Mouse (Mus musculus): ENCODE measurements around the gene Map1s. TPM values are rescaled to one million over a fixed set of nuclear protein-coding genes. Genes with fewer than 3 reads are reported as not detected.

Map1s gene
- polyA plus RNA-seq (2014; fragmentation: Nextera tagmentation; extraction: Ambion mirVana): 46.5 and 54.0 TPM in 2 replicates

- H3K36me3 ChIP-seq (ENCODE audit: control insufficient read depth, insufficient read depth, low read length): peaks cover 4% of the 10 kb centered on the region
- H3K27me3 ChIP-seq (ENCODE audit: control insufficient read depth, insufficient read depth, low read length): no peaks in the 10 kb centered on the region
- DNase-seq (peak; percentile 97), ATAC-seq (ENCODE audit: low FRiP score, low TSS enrichment) (peak; percentile 95)
- no peaks in the 10 kb centered on the region for H3K9me3 ChIP-seq (ENCODE audit: control insufficient read depth, low read length)
- WGBS: under 1% methylated on average over 86 of the region's 86 CpGs
- H3K4me3 ChIP-seq (replicated peaks; ENCODE audit: low read depth, low read length): peak within 1 kb of the TSS; percentile 85
- peaks cover 8% of the 10 kb centered on the region for H3K4me1 ChIP-seq (ENCODE audit: control insufficient read depth, insufficient read depth, low read length)
- peak within 1 kb of the TSS; percentile 92 for H3K4me2 ChIP-seq (ENCODE audit: low read length)
- peak within 1 kb of the TSS; percentile 91 for H3K27ac ChIP-seq (replicated peaks; ENCODE audit: low read depth, low read length)
- peak within 1 kb of the TSS; percentile 89 for H3K9ac ChIP-seq (replicated peaks; ENCODE audit: low read length)
These were observed at the start of gene Map1s for GRCm38 (mm10) chr8:70905831-70906736. Gene Map1s (plus strand): TSS chr8:70905932.

- WGBS: 72% methylated on average over 5 of the region's 5 CpGs
- ATAC-seq (ENCODE audit: low FRiP score, low TSS enrichment): no peak
- H3K9ac ChIP-seq (replicated peaks; ENCODE audit: low read length): no peak overlapping the region
- no peaks in the 10 kb centered on the region for H3K27me3 ChIP-seq (ENCODE audit: control insufficient read depth, insufficient read depth, low read length)
- DNase-seq: no peak
- no peak overlapping the region for H3K27ac ChIP-seq (replicated peaks; ENCODE audit: low read depth, low read length)
- peaks cover 9% of the 10 kb centered on the region; the same call in 1 of the 2 replicates for H3K36me3 ChIP-seq (ENCODE audit: control insufficient read depth, insufficient read depth, low read length)
- H3K9me3 ChIP-seq (ENCODE audit: control insufficient read depth, low read length): no peaks in the 10 kb centered on the region
- H3K4me2 ChIP-seq (ENCODE audit: low read length): peak overlapping the region; percentile 79
- peaks cover 23% of the 10 kb centered on the region for H3K4me1 ChIP-seq (ENCODE audit: control insufficient read depth, insufficient read depth, low read length)
- H3K4me3 ChIP-seq (replicated peaks; ENCODE audit: low read depth, low read length): no peak overlapping the region
These were observed 49.7 kb upstream of the Map1s start for GRCm38 (mm10) chr8:70856028-70856427.

- no peak overlapping the region for H3K27ac ChIP-seq (replicated peaks; ENCODE audit: low read depth, low read length)
- 8% methylated on average over 33 of the region's 33 CpGs for WGBS
- peak; percentile 79 for ATAC-seq (ENCODE audit: low FRiP score, low TSS enrichment)
- H3K9ac ChIP-seq (replicated peaks; ENCODE audit: low read length): peak overlapping the region; percentile 59
- peak overlapping the region; percentile 43 for H3K4me3 ChIP-seq (replicated peaks; ENCODE audit: low read depth, low read length)
- H3K9me3 ChIP-seq (ENCODE audit: control insufficient read depth, low read length): no peaks in the 10 kb centered on the region
- peaks cover 9% of the 10 kb centered on the region; the same call in 1 of the 2 replicates for H3K36me3 ChIP-seq (ENCODE audit: control insufficient read depth, insufficient read depth, low read length)
- H3K4me1 ChIP-seq (ENCODE audit: control insufficient read depth, insufficient read depth, low read length): peaks cover 25% of the 10 kb centered on the region
- peak overlapping the region; percentile 79 for H3K4me2 ChIP-seq (ENCODE audit: low read length)
- H3K27me3 ChIP-seq (ENCODE audit: control insufficient read depth, insufficient read depth, low read length): no peaks in the 10 kb centered on the region
- DNase-seq: peak; percentile 83
These were observed 49.1 kb upstream of the Map1s start for GRCm38 (mm10) chr8:70856541-70857197.

GRCm38 (mm10) chr8:70857516-70857915 is 48.2 kb upstream of the Map1s start:
- peak; percentile 65 for DNase-seq
- Histone ChIP-seq H3K27me3 (ENCODE audit: control insufficient read depth, insufficient read depth, low read length) (no peaks in the 10 kb centered on the region), H3K4me3 (replicated peaks; ENCODE audit: low read depth, low read length) (no peak overlapping the region), H3K9me3 (ENCODE audit: control insufficient read depth, low read length) (no peaks in the 10 kb centered on the region), H3K27ac (replicated peaks; ENCODE audit: low read depth, low read length) (peak overlapping the region; percentile 55; the same call in 1 of the 2 replicates), H3K4me1 (ENCODE audit: control insufficient read depth, insufficient read depth, low read length) (peaks cover 33% of the 10 kb centered on the region), H3K9ac (replicated peaks; ENCODE audit: low read length) (0 out of 2 replicates have a peak overlapping the region, but pooled peaks have one; percentile 23), H3K36me3 (ENCODE audit: control insufficient read depth, insufficient read depth, low read length) (peaks cover 9% of the 10 kb centered on the region; the same call in 1 of the 2 replicates), H3K4me2 (ENCODE audit: low read length) (no peak overlapping the region)
- ATAC-seq (ENCODE audit: low FRiP score, low TSS enrichment): 0 out of 2 replicates have a peak, but pooled peaks have one; percentile 19
- 7% methylated on average over 4 of the region's 4 CpGs for WGBS

- H3K36me3 ChIP-seq (ENCODE audit: control insufficient read depth, insufficient read depth, low read length): peaks cover 5% of the 10 kb centered on the region; the same call in 1 of the 2 replicates
- DNase-seq: peak; percentile 71
- WGBS: under 1% methylated on average over 55 of the region's 55 CpGs
- H3K9ac ChIP-seq (replicated peaks; ENCODE audit: low read length): peak within 1 kb of the TSS; percentile 85
- H3K4me1 ChIP-seq (ENCODE audit: control insufficient read depth, insufficient read depth, low read length): peaks cover 39% of the 10 kb centered on the region
- peak within 1 kb of the TSS; percentile 98 for H3K27ac ChIP-seq (replicated peaks; ENCODE audit: low read depth, low read length)
- no peaks in the 10 kb centered on the region for H3K27me3 ChIP-seq (ENCODE audit: control insufficient read depth, insufficient read depth, low read length)
- no peaks in the 10 kb centered on the region for H3K9me3 ChIP-seq (ENCODE audit: control insufficient read depth, low read length)
- peak within 1 kb of the TSS; percentile 64 for H3K4me3 ChIP-seq (replicated peaks; ENCODE audit: low read depth, low read length)
- 0 out of 2 replicates have a peak, but pooled peaks have one; percentile 0 for ATAC-seq (ENCODE audit: low FRiP score, low TSS enrichment)
- peak within 1 kb of the TSS; percentile 98 for H3K4me2 ChIP-seq (ENCODE audit: low read length)
These were observed 42.7 kb upstream of the Map1s start, which contains the start of gene Kcnn1 for GRCm38 (mm10) chr8:70862824-70863641. Gene Kcnn1 (minus strand): TSS chr8:70863258.

GRCm38 (mm10) chr8:70863956-70864711 is 41.6 kb upstream of the Map1s start:
- Histone ChIP-seq H3K27me3 (ENCODE audit: control insufficient read depth, insufficient read depth, low read length) (no peaks in the 10 kb centered on the region), H3K9ac (replicated peaks; ENCODE audit: low read length) (peak overlapping the region; percentile 85), H3K9me3 (ENCODE audit: control insufficient read depth, low read length) (no peaks in the 10 kb centered on the region), H3K4me1 (ENCODE audit: control insufficient read depth, insufficient read depth, low read length) (peaks cover 44% of the 10 kb centered on the region), H3K4me2 (ENCODE audit: low read length) (peak overlapping the region; percentile 98), H3K36me3 (ENCODE audit: control insufficient read depth, insufficient read depth, low read length) (peaks cover 11% of the 10 kb centered on the region), H3K4me3 (replicated peaks; ENCODE audit: low read depth, low read length) (peak overlapping the region; percentile 64), H3K27ac (replicated peaks; ENCODE audit: low read depth, low read length) (peak overlapping the region; percentile 98)
- WGBS: 1% methylated on average over 46 of the region's 46 CpGs
- DNase-seq (peak; percentile 81), ATAC-seq (ENCODE audit: low FRiP score, low TSS enrichment) (no peak)

- H3K9ac ChIP-seq (replicated peaks; ENCODE audit: low read length): peak overlapping the region; percentile 85
These were observed 41.0 kb upstream of the Map1s start for GRCm38 (mm10) chr8:70864712-70865221.

More at GRCm38 (mm10) chr8:70864712-70865221, 41.0 kb upstream of the Map1s start:
- under 1% methylated on average over 24 of the region's 24 CpGs for WGBS
- Histone ChIP-seq H3K27ac (replicated peaks; ENCODE audit: low read depth, low read length) (peak overlapping the region; percentile 98), H3K27me3 (ENCODE audit: control insufficient read depth, insufficient read depth, low read length) (no peaks in the 10 kb centered on the region), H3K4me3 (replicated peaks; ENCODE audit: low read depth, low read length) (peak overlapping the region; percentile 64), H3K9me3 (ENCODE audit: control insufficient read depth, low read length) (no peaks in the 10 kb centered on the region), H3K4me1 (ENCODE audit: control insufficient read depth, insufficient read depth, low read length) (peaks cover 47% of the 10 kb centered on the region), H3K4me2 (ENCODE audit: low read length) (peak overlapping the region; percentile 98), H3K36me3 (ENCODE audit: control insufficient read depth, insufficient read depth, low read length) (peaks cover 11% of the 10 kb centered on the region)
- DNase-seq (no peak), ATAC-seq (ENCODE audit: low FRiP score, low TSS enrichment) (peak; percentile 12)
